Mouse (Mus musculus) heart, postnatal 0 days (tissue): Measurements from ENCODE around the gene Map7d2. TPM values are rescaled to one million over a fixed set of nuclear protein-coding genes. Genes with fewer than 3 reads are reported as not detected.
"Not testable (repeated sequence)": the region's sequence is repeated elsewhere in the genome, so short reads cannot be mapped to it uniquely, and the experiment has no call there.

Experiments
- ATAC-seq: fragments of 200-750 bp; cut with Nextera tagmentation; 2 replicates; pipeline ENCODE4 v1.8.0; 2017; ENCODE audit warnings: low read depth, moderate number of reproducible peaks, moderate library complexity; ENCODE audit not compliant: insufficient read depth
- DNase-seq: peaks from one replicate; pipeline ENCODE4 v3.0.0-alpha.2; 2016; ENCODE audit warnings: low spot score
- H3K27ac ChIP-seq: fragments of 300-500 bp; sonication (generic); 2 replicates; pipeline ENCODE4 v1.5.1; 2014; ENCODE audit warnings: low read depth, mild to moderate bottlenecking
- H3K27me3 ChIP-seq: fragments of 300-500 bp; sonication (generic); 2 replicates; pipeline ENCODE4 v1.6.1; 2014; ENCODE audit warnings: low read length, mixed read lengths; ENCODE audit not compliant: control insufficient read depth, insufficient read depth
- H3K36me3 ChIP-seq: fragments of 300-500 bp; sonication (generic); replicated peaks from 2 replicates; pipeline ENCODE4 v1.6.1; 2014; ENCODE audit warnings: low read length, mixed read lengths; ENCODE audit not compliant: control insufficient read depth, insufficient read depth
- H3K4me1 ChIP-seq: fragments of 300-500 bp; sonication (generic); 2 replicates; pipeline ENCODE4 v1.6.1; 2014; ENCODE audit warnings: antibody characterized with exemption; ENCODE audit not compliant: control insufficient read depth, insufficient read depth
- H3K4me2 ChIP-seq: fragments of 300-500 bp; sonication (generic); 2 replicates; pipeline ENCODE4 v1.6.1; 2014; ENCODE audit warnings: low read depth, mild to moderate bottlenecking, low read length, moderate library complexity
- H3K4me3 ChIP-seq: fragments of 300-500 bp; sonication (generic); 2 replicates; pipeline ENCODE4 v1.5.1; 2014; ENCODE audit warnings: low read depth, low read length
- H3K9ac ChIP-seq: fragments of 300-500 bp; sonication (generic); replicated peaks from 2 replicates; pipeline ENCODE4 v1.6.1; 2014; ENCODE audit warnings: low read depth, low read length, mixed read lengths
- H3K9me3 ChIP-seq: fragments of 300-500 bp; sonication (generic); replicated peaks from 2 replicates; pipeline ENCODE4 v1.6.1; 2016; ENCODE audit warnings: low read length; ENCODE audit not compliant: control insufficient read depth
- CTCF ChIP-seq: IDR thresholded peaks from 2 replicates; pipeline ENCODE4 v1.5.1; 2016; ENCODE audit warnings: antibody characterized with exemption, control low read depth, low read depth
- EP300 ChIP-seq: IDR thresholded peaks from 2 replicates; pipeline ENCODE4 v1.6.1; 2016; ENCODE audit warnings: antibody characterized with exemption, low read depth
- WGBS: fragments of 180-500 bp; shearing (Covaris S2); extraction: QIAGEN DNeasy Blood & Tissue Kit; methylation state at CpG from one replicate; pipeline ENCODE4 v1.1.7; 2014; 5-methylcytosine and 5-hydroxymethylcytosine counted together
- polyA plus RNA-seq: library from polyadenylated mRNA; unstranded; fragments of >200 nt; fragmentation: Nextera tagmentation; extraction: Ambion mirVana; gene quantifications from 2 replicates; pipeline ENCODE4 v1.2.1, GENCODE M21; 2015
- total RNA-seq: library from RNA; depleted of rRNA; stranded (reverse); fragments of >200 nt; gene quantifications from 2 replicates; pipeline ENCODE4 v1.2.3, GENCODE M21; 2014; ENCODE audit warnings: low replicate concordance

Map7d2 gene
- total and polyA plus RNA-seq, 2 experiments from 2014 or later: 0.04 to 0.53 TPM

- Histone ChIP-seq H3K4me1 (no peaks in the 10 kb centered on the region), H3K9me3 (no peaks in the 10 kb centered on the region), H3K27me3 (no peaks in the 10 kb centered on the region), H3K36me3 (no peaks in the 10 kb centered on the region), H3K4me3 (no peak overlapping the region), H3K9ac (no peak overlapping the region), H3K27ac (no peak overlapping the region), H3K4me2 (no peak overlapping the region)
- DNase-seq (peak; percentile 41), ATAC-seq (0 out of 2 replicates have a peak, but pooled peaks have one; percentile 39)
- 23% methylated on average over 3 of the region's 3 CpGs for WGBS
- TF ChIP-seq EP300 (no peak), CTCF (peak; percentile 60)
These were observed 27.8 kb downstream of the Map7d2 start for GRCm38 (mm10) chrX:159442128-159442527.

GRCm38 (mm10) chrX:159447133-159447532 lies 32.8 kb downstream of the Map7d2 start:
- DNase-seq (no peak), ATAC-seq (no peak)
- Histone ChIP-seq H3K9me3 (no peaks in the 10 kb centered on the region), H3K36me3 (no peaks in the 10 kb centered on the region), H3K4me2 (no peak overlapping the region), H3K27ac (no peak overlapping the region), H3K9ac (no peak overlapping the region), H3K27me3 (no peaks in the 10 kb centered on the region), H3K4me1 (no peaks in the 10 kb centered on the region), H3K4me3 (no peak overlapping the region)
- WGBS: 94% methylated on average over 1 of the region's 1 CpGs
- TF ChIP-seq CTCF (no peak), EP300 (no peak)

- no peak overlapping the region for H3K27ac ChIP-seq
- DNase-seq: no peak
These were observed 44.8 kb downstream of the Map7d2 start for GRCm38 (mm10) chrX:159459006-159459654.

GRCm38 (mm10) chrX:159474799-159475198 lies 60.4 kb downstream of the Map7d2 start:
- H3K27ac ChIP-seq: no peak overlapping the region
- no peak overlapping the region for H3K9ac ChIP-seq
- H3K36me3 ChIP-seq: no peaks in the 10 kb centered on the region
- no peak overlapping the region for H3K4me2 ChIP-seq
- no peaks in the 10 kb centered on the region for H3K9me3 ChIP-seq
- no peak overlapping the region for H3K4me3 ChIP-seq
- no peaks in the 10 kb centered on the region for H3K27me3 ChIP-seq
- ATAC-seq: no peak
- TF ChIP-seq EP300 (no peak), CTCF (no peak)
- H3K4me1 ChIP-seq: no peaks in the 10 kb centered on the region
- DNase-seq: no peak
- WGBS: 54% methylated on average over 1 of the region's 1 CpGs

More at GRCm38 (mm10) chrX:159459006-159459654, 44.8 kb downstream of the Map7d2 start:
- Histone ChIP-seq H3K9ac (no peak overlapping the region), H3K9me3 (no peaks in the 10 kb centered on the region), H3K36me3 (no peaks in the 10 kb centered on the region), H3K4me1 (no peaks in the 10 kb centered on the region), H3K4me3 (no peak overlapping the region), H3K27me3 (no peaks in the 10 kb centered on the region), H3K4me2 (no peak overlapping the region)
- TF ChIP-seq CTCF: no peak
- TF ChIP-seq EP300: no peak
- no peak for ATAC-seq
- 72% methylated on average over 7 of the region's 7 CpGs for WGBS

- WGBS: 54% methylated on average over 4 of the region's 4 CpGs
- H3K4me2 ChIP-seq, H3K9me3 ChIP-seq, H3K9ac ChIP-seq, H3K4me1 ChIP-seq, ATAC-seq, H3K36me3 ChIP-seq, H3K27me3 ChIP-seq, H3K4me3 ChIP-seq, DNase-seq, H3K27ac ChIP-seq: not testable (repeated sequence)
These were observed 64.0 kb downstream of the Map7d2 start for GRCm38 (mm10) chrX:159478243-159478940.
